Mouse (Mus musculus): ENCODE results near the gene C130032M10Rik. TPM values are rescaled to one million over a fixed set of nuclear protein-coding genes. Genes with fewer than 3 reads are reported as not detected.

The C130032M10Rik gene
- polyA plus RNA-seq (2014; fragmentation: Illumina TruSeq; extraction: RNeasy Lipid Tissue Mini Kit (QIAGEN cat#74804); ENCODE audit: low read depth, low replicate concordance): not detected

DNA sequence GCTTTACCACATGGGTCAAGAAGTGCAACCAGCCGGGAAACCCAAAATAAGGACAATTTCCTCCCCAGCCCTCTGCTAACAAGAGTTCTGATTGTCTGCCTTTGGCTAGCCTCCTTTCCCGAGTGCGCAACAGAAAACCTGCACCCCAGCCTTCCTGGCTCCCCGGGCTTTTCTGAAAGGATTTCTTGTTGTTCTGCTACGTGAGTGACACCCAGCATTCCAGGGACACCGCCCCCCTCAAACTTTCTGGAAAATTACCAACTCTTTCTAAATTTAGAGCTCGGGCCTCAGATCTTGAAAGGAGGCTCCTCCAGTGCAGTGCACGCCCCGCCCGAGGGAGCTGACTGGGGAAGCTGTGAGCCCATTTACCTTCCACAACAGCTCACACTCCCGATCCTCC is at the start of gene C130032M10Rik:
C130032M10Rik (plus strand) TSS at position 334 of the 400 bp plus-strand sequence.

DNA sequence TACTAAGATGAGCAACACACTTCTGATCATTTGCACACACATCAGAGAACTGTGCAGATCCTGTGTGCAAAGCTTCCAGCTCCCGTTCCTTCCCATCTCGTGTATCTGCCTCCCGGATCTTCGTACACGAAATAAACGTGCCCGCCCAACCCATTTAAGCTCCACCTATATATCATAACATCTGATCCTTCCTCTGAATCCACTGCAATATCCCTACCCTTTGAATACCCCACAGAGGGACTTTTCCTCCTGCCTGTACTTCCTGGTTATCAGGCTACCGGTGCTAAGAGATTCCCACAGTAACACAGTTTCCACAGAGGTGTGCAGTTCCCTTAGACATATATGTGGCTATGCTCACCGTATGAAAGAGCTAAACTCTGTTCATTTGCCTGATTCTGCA is 10.7 kb upstream of the C130032M10Rik start, which contains the start of gene Ccr4:
Ccr4 (minus strand) TSS at position 101 of the 400 bp plus-strand sequence.

DNA sequence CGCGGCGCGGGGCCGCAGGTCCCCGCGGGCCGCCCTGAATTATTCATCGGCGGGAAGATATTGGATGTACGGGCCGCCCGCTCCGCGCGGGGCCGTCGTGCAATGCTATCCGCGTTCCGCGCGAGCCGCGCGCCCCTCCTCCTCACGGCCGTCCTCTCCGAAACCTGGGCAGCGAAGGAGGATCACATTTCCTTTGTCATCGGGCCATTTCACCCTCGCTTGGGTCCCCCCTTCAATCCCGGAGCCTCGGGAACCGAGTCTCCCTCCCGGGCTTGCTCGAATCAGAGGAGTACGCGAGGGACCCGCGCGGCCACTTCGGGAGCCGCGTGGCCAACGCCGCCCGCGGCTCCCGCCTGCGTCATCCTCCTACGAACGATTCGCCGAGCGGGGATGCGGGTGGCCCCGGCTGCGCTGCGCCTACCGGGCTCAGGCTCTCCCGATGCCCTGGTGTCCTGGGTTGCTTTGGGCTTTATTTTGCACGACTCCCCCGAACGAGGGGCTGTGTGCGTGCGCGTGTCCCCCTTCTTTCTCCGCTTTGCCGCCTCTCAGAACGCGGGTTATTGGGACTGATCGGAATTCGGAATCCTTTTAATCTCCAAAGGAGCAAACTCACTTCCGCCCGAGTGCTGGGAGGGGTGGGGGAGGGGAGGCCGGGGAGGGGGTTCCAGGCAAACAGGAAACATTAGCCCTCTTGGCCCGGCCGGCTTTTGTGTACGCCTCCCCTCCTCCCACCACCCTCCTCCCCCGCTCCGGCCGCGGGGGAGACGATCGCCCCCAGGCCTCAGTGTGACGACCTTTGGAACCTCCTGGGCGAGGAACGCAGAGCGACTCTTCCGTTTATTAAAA is 48.5 kb downstream of the C130032M10Rik start, which contains the start of gene Trim71:
Trim71 (minus strand) TSS at position 609 of the 846 bp plus-strand sequence.

Other genes starting within 250 kb of the C130032M10Rik start
- gene Bcl2a1c, start 185.6 kb upstream of the C130032M10Rik start, polyA plus RNA-seq (2014; fragmentation: Illumina TruSeq; extraction: RNeasy Lipid Tissue Mini Kit (QIAGEN cat#74804); ENCODE audit: low read depth, low replicate concordance): not detected
- gene Crtap, start 125.0 kb upstream of the C130032M10Rik start, polyA plus RNA-seq (2014; fragmentation: Illumina TruSeq; extraction: RNeasy Lipid Tissue Mini Kit (QIAGEN cat#74804); ENCODE audit: low read depth, low replicate concordance): 62.8 TPM
- gene Glb1, start 114.6 kb upstream of the C130032M10Rik start, polyA plus RNA-seq (2014; fragmentation: Illumina TruSeq; extraction: RNeasy Lipid Tissue Mini Kit (QIAGEN cat#74804); ENCODE audit: low read depth, low replicate concordance): 75.5 TPM
- gene Tmppe, start 114.6 kb upstream of the C130032M10Rik start, polyA plus RNA-seq (2014; fragmentation: Illumina TruSeq; extraction: RNeasy Lipid Tissue Mini Kit (QIAGEN cat#74804); ENCODE audit: low read depth, low replicate concordance): 4.7 TPM
- gene Ccr4, start 10.8 kb upstream of the C130032M10Rik start, polyA plus RNA-seq (2014; fragmentation: Illumina TruSeq; extraction: RNeasy Lipid Tissue Mini Kit (QIAGEN cat#74804); ENCODE audit: low read depth, low replicate concordance): 0.55 TPM
- not detected for gene Trim71, start 48.7 kb downstream of the C130032M10Rik start, polyA plus RNA-seq (2014; fragmentation: Illumina TruSeq; extraction: RNeasy Lipid Tissue Mini Kit (QIAGEN cat#74804); ENCODE audit: low read depth, low replicate concordance)
- 36.9 TPM for gene Cnot10, start 124.5 kb downstream of the C130032M10Rik start, polyA plus RNA-seq (2014; fragmentation: Illumina TruSeq; extraction: RNeasy Lipid Tissue Mini Kit (QIAGEN cat#74804); ENCODE audit: low read depth, low replicate concordance)
- 28.0 TPM for gene Dync1li1, start 173.1 kb downstream of the C130032M10Rik start, polyA plus RNA-seq (2014; fragmentation: Illumina TruSeq; extraction: RNeasy Lipid Tissue Mini Kit (QIAGEN cat#74804); ENCODE audit: low read depth, low replicate concordance)
- gene Cmtm6, start 215.4 kb downstream of the C130032M10Rik start, polyA plus RNA-seq (2014; fragmentation: Illumina TruSeq; extraction: RNeasy Lipid Tissue Mini Kit (QIAGEN cat#74804); ENCODE audit: low read depth, low replicate concordance): 74.0 TPM

All from adipose tissue, adult 10 weeks (tissue).